Mouse (Mus musculus) lung, adult 2 months (tissue): Measurements from ENCODE around the gene Polr2a.

ENCODE experiments used
- CTCF ChIP-seq: fragments of 200-500 bp; IDR thresholded peaks from 2 replicates; pipeline ENCODE4 v1.5.1; 2011; ENCODE audit warnings: mild to moderate bottlenecking, low read length, control low read depth; ENCODE audit not compliant: insufficient read depth
- POLR2A ChIP-seq: fragments of 200-500 bp; IDR thresholded peaks from 2 replicates; pipeline ENCODE4 v1.6.1; 2011; ENCODE audit warnings: low read depth, mild to moderate bottlenecking, control low read depth, low read length, borderline replicate concordance; ENCODE audit errors: extremely low read depth

DNA sequence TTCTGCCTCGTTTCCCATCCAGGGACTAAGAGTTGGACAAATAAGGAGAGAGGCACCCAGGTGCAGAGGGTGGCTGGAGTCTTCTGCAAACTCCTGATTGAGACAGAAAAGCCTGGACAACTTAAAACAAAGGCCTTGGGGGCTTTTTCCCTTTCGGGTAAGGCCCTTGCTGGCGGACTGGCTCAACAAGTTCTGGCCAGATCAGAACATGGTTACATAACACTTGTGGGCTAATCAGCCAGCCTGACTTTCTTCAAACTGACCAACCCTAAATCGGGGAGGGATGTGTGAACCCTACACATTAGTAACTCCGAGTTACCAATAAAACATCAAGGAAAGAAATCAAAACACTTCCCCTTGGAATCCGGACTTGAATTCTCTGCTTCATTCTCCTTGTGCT is 37.6 kb downstream of the Polr2a start:
- TF ChIP-seq CTCF (no peak), POLR2A (no peak)
